Mouse (Mus musculus) urinary bladder, postnatal 36 days (tissue): ENCODE measurements around the gene Olfr147.
"Not testable (repeated sequence)": the region's sequence is repeated elsewhere in the genome, so short reads cannot be mapped to it uniquely, and the experiment has no call there.

Experiments
- DNase-seq, 2 experiments: peaks; one replicate each; pipeline ENCODE4 v3.0.0; 2022; ENCODE audit warnings: low spot score in 2 of 2, mixed read lengths in 1 of 2

The Olfr147 gene

GRCm38 (mm10) chr9:38401398-38401797, at the start of gene Olfr147:
Olfr147 (plus strand) TSS chr9:38401698.
- DNase-seq, result no peak

- no peak for DNase-seq
Observed at GRCm38 (mm10) chr9:38366596-38366995, 34.9 kb upstream of the Olfr147 start, which contains the start of gene Olfr250. Olfr250 (plus strand) TSS chr9:38366896.

GRCm38 (mm10) chr9:38376786-38377185, 24.7 kb upstream of the Olfr147 start, which contains the start of gene Olfr251:
Olfr251 (plus strand) TSS chr9:38377086.
- DNase-seq, result no peak

GRCm38 (mm10) chr9:38407502-38407901, 6.0 kb downstream of the Olfr147 start:
- DNase-seq, result not testable (repeated sequence)

- not testable (repeated sequence) for DNase-seq
Observed at GRCm38 (mm10) chr9:38413502-38413901, 12.0 kb downstream of the Olfr147 start.

GRCm38 (mm10) chr9:38423801-38424200, 22.3 kb downstream of the Olfr147 start:
- DNase-seq, result no peak

GRCm38 (mm10) chr9:38427026-38427425, 25.5 kb downstream of the Olfr147 start:
- no peak for DNase-seq

GRCm38 (mm10) chr9:38429155-38429554, 27.7 kb downstream of the Olfr147 start, which contains the start of gene Olfr901:
Olfr901 (plus strand) TSS chr9:38429455.
- no peak for DNase-seq

- no peak for DNase-seq
Observed at GRCm38 (mm10) chr9:38447352-38447751, 45.9 kb downstream of the Olfr147 start, which contains the start of gene Olfr902. Olfr902 (plus strand) TSS chr9:38447652.
